Mouse (Mus musculus): Measurements from ENCODE around the gene Rpe.

GRCm38 (mm10) chr1:66768764-66769163 is 68.1 kb downstream of the Rpe start:
- no peak for TF ChIP-seq POLR2A (IDR thresholded peaks at IDR 0.05; ENCODE audit: insufficient read length, low read depth)
- no peak for TF ChIP-seq POLR2AphosphoS2 (IDR thresholded peaks at IDR 0.05; ENCODE audit: insufficient read length, low read depth)
- TF ChIP-seq MYOD1 (IDR thresholded peaks at IDR 0.05; ENCODE audit: control insufficient read depth in 1 of 3, insufficient read length in 2 of 3, low read depth in 2 of 3) = no peak
- TF ChIP-seq CEBPB (IDR thresholded peaks at IDR 0.05; ENCODE audit: insufficient read depth, poor library complexity, severe bottlenecking) = no peak
- TF ChIP-seq MYOG (IDR thresholded peaks at IDR 0.05; ENCODE audit: control insufficient read depth in 1 of 3, insufficient read depth in 1 of 3, insufficient read length in 2 of 3, low read depth in 2 of 3) = no peak
- no peak for TF ChIP-seq USF1 (IDR thresholded peaks at IDR 0.05; ENCODE audit: low read depth)
- no peak for TF ChIP-seq TCF3 (IDR thresholded peaks at IDR 0.05; ENCODE audit: insufficient read length, low read depth)
